Mouse (Mus musculus) hindbrain, embryonic 13.5 days (tissue): ENCODE measurements around the gene A530084C06Rik. TPM values are rescaled to one million over a fixed set of nuclear protein-coding genes. Genes with fewer than 3 reads are reported as not detected.

ENCODE experiments used
- ATAC-seq: fragments of 200-750 bp; cut with Nextera tagmentation; 2 replicates; pipeline ENCODE4 v1.8.0; 2017; ENCODE audit warnings: moderate TSS enrichment; ENCODE audit not compliant: low FRiP score
- H3K27ac ChIP-seq: fragments of 300-500 bp; sonication (generic); 2 replicates; pipeline ENCODE4 v1.5.1; 2015; ENCODE audit warnings: inconsistent platforms, mild to moderate bottlenecking, moderate library complexity
- H3K27me3 ChIP-seq: fragments of 300-500 bp; sonication (generic); 2 replicates; pipeline ENCODE4 v1.6.1; 2015; ENCODE audit warnings: mild to moderate bottlenecking, inconsistent platforms
- H3K36me3 ChIP-seq: fragments of 300-500 bp; sonication (generic); 2 replicates; pipeline ENCODE4 v1.6.1; 2015; ENCODE audit warnings: mild to moderate bottlenecking, inconsistent platforms
- H3K4me1 ChIP-seq: fragments of 300-500 bp; sonication (generic); replicated peaks from 2 replicates; pipeline ENCODE4 v1.6.1; 2015; ENCODE audit warnings: inconsistent platforms
- H3K4me2 ChIP-seq: fragments of 300-500 bp; sonication (generic); 2 replicates; pipeline ENCODE4 v1.6.1; 2015; ENCODE audit warnings: inconsistent platforms, mild to moderate bottlenecking, moderate library complexity
- H3K4me3 ChIP-seq: fragments of 300-500 bp; sonication (generic); 2 replicates; pipeline ENCODE4 v1.5.1; 2015; ENCODE audit warnings: mild to moderate bottlenecking, inconsistent platforms
- H3K9ac ChIP-seq: fragments of 300-500 bp; sonication (generic); 2 replicates; pipeline ENCODE4 v1.6.1; 2015; ENCODE audit warnings: mild to moderate bottlenecking, inconsistent platforms
- H3K9me3 ChIP-seq: fragments of 300-500 bp; sonication (generic); 2 replicates; pipeline ENCODE4 v1.6.1; 2016; ENCODE audit warnings: inconsistent platforms
- WGBS: fragments of 180-500 bp; shearing (Covaris S2); methylation state at CpG from one replicate; pipeline ENCODE4 v1.1.7; 2015; 5-methylcytosine and 5-hydroxymethylcytosine counted together
- polyA plus RNA-seq: library from polyadenylated mRNA; unstranded; fragments of >200 nt; fragmentation: Nextera tagmentation; extraction: Ambion mirVana; gene quantifications from 2 replicates; pipeline ENCODE4 v1.2.1, GENCODE M21; 2015

A530084C06Rik gene
- polyA plus RNA-seq, 1 experiment from 2014 or later: not detected

GRCm38 (mm10) chr13:31564394-31564793, 5.3 kb upstream of the A530084C06Rik start:
- WGBS: 63% methylated on average over 6 of the region's 6 CpGs
- H3K9me3 ChIP-seq: no peaks in the 10 kb centered on the region

GRCm38 (mm10) chr13:31559419-31560144, 449 bp upstream of the A530084C06Rik start:
- H3K9ac ChIP-seq: peak overlapping the region; percentile 70
- H3K36me3 ChIP-seq: no peaks in the 10 kb centered on the region
- H3K9me3 ChIP-seq: no peaks in the 10 kb centered on the region
- peaks cover 95% of the 10 kb centered on the region for H3K27me3 ChIP-seq
- peak overlapping the region; percentile 52 for H3K4me3 ChIP-seq
- 1% methylated on average over 90 of the region's 92 CpGs for WGBS
- ATAC-seq: peak; percentile 69
- H3K4me1 ChIP-seq: peaks cover 29% of the 10 kb centered on the region
- peak overlapping the region; percentile 24 for H3K27ac ChIP-seq
- peak overlapping the region; percentile 89 for H3K4me2 ChIP-seq

More at GRCm38 (mm10) chr13:31564394-31564793, 5.3 kb upstream of the A530084C06Rik start:
- Histone ChIP-seq H3K4me3 (no peak overlapping the region), H3K27ac (no peak overlapping the region), H3K27me3 (peaks cover 65% of the 10 kb centered on the region), H3K4me1 (peaks cover 6% of the 10 kb centered on the region), H3K9ac (no peak overlapping the region), H3K4me2 (no peak overlapping the region), H3K36me3 (no peaks in the 10 kb centered on the region)
- ATAC-seq: no peak

- H3K4me1 ChIP-seq: peaks cover 29% of the 10 kb centered on the region
- WGBS: under 1% methylated on average over 73 of the region's 73 CpGs
- peak overlapping the region; percentile 89 for H3K4me2 ChIP-seq
- peak overlapping the region; percentile 52 for H3K4me3 ChIP-seq
- peak overlapping the region; percentile 70 for H3K9ac ChIP-seq
- H3K27me3 ChIP-seq: peaks cover 98% of the 10 kb centered on the region
- no peaks in the 10 kb centered on the region for H3K36me3 ChIP-seq
- peak; percentile 33 for ATAC-seq
- 0 out of 2 replicates have a peak overlapping the region, but pooled peaks have one; percentile 24 for H3K27ac ChIP-seq
- H3K9me3 ChIP-seq: no peaks in the 10 kb centered on the region
Measured at GRCm38 (mm10) chr13:31557768-31558520, 1.2 kb downstream of the A530084C06Rik start.

- Histone ChIP-seq H3K9ac (no peak overlapping the region), H3K9me3 (no peaks in the 10 kb centered on the region), H3K4me1 (peaks cover 29% of the 10 kb centered on the region), H3K27ac (no peak overlapping the region), H3K27me3 (peaks cover 90% of the 10 kb centered on the region), H3K4me3 (peak overlapping the region; percentile 52), H3K4me2 (peak overlapping the region; percentile 89), H3K36me3 (no peaks in the 10 kb centered on the region)
- 7% methylated on average over 24 of the region's 24 CpGs for whole genome bisulfite sequencing
- no peak for ATAC-seq
Measured at GRCm38 (mm10) chr13:31556964-31557767, 2.0 kb downstream of the A530084C06Rik start.

GRCm38 (mm10) chr13:31555834-31556233, 3.3 kb downstream of the A530084C06Rik start, which contains the start of gene Foxq1:
Gene Foxq1 (plus strand): TSS chr13:31556134.
- Histone ChIP-seq H3K4me2 (no peak within 1 kb of the TSS), H3K9me3 (no peaks in the 10 kb centered on the region), H3K36me3 (no peaks in the 10 kb centered on the region), H3K4me3 (no peak within 1 kb of the TSS), H3K27ac (no peak within 1 kb of the TSS), H3K9ac (no peak within 1 kb of the TSS), H3K27me3 (peaks cover 77% of the 10 kb centered on the region), H3K4me1 (peaks cover 29% of the 10 kb centered on the region)
- WGBS: 83% methylated on average over 4 of the region's 4 CpGs
- no peak for ATAC-seq

- no peaks in the 10 kb centered on the region for H3K4me1 ChIP-seq
- WGBS: 92% methylated on average over 9 of the region's 9 CpGs
- H3K27me3 ChIP-seq: no peaks in the 10 kb centered on the region
- H3K4me3 ChIP-seq: no peak overlapping the region
- H3K27ac ChIP-seq: no peak overlapping the region
- no peak overlapping the region for H3K9ac ChIP-seq
- no peaks in the 10 kb centered on the region for H3K36me3 ChIP-seq
- no peak for ATAC-seq
- H3K9me3 ChIP-seq: no peaks in the 10 kb centered on the region
- no peak overlapping the region for H3K4me2 ChIP-seq
Measured at GRCm38 (mm10) chr13:31547610-31548009, 11.5 kb downstream of the A530084C06Rik start.

GRCm38 (mm10) chr13:31547204-31547603, 11.9 kb downstream of the A530084C06Rik start:
- H3K9ac ChIP-seq: no peak overlapping the region
- no peaks in the 10 kb centered on the region for H3K9me3 ChIP-seq
- H3K4me1 ChIP-seq: no peaks in the 10 kb centered on the region
- H3K4me3 ChIP-seq: no peak overlapping the region
- no peaks in the 10 kb centered on the region for H3K36me3 ChIP-seq
- no peak for ATAC-seq
- 90% methylated on average over 3 of the region's 3 CpGs for WGBS
- no peak overlapping the region for H3K27ac ChIP-seq
- no peaks in the 10 kb centered on the region for H3K27me3 ChIP-seq
- H3K4me2 ChIP-seq: no peak overlapping the region

- no peak for ATAC-seq
- Histone ChIP-seq H3K27ac (no peak overlapping the region), H3K9ac (no peak overlapping the region), H3K36me3 (no peaks in the 10 kb centered on the region), H3K9me3 (no peaks in the 10 kb centered on the region), H3K4me1 (no peaks in the 10 kb centered on the region), H3K4me2 (no peak overlapping the region), H3K4me3 (no peak overlapping the region), H3K27me3 (no peaks in the 10 kb centered on the region)
- WGBS: 79% methylated on average over 2 of the region's 2 CpGs
Measured at GRCm38 (mm10) chr13:31546784-31547183, 12.3 kb downstream of the A530084C06Rik start.

GRCm38 (mm10) chr13:31543021-31543420, 16.1 kb downstream of the A530084C06Rik start:
- H3K4me3 ChIP-seq: no peak overlapping the region
- no peak overlapping the region for H3K27ac ChIP-seq
- no peak overlapping the region for H3K4me2 ChIP-seq
- 95% methylated on average over 5 of the region's 5 CpGs for WGBS
- H3K27me3 ChIP-seq: peaks cover 2% of the 10 kb centered on the region; the same call in 1 of the 2 replicates
- H3K9me3 ChIP-seq: no peaks in the 10 kb centered on the region
- H3K9ac ChIP-seq: no peak overlapping the region
- no peaks in the 10 kb centered on the region for H3K36me3 ChIP-seq
- ATAC-seq: no peak
- H3K4me1 ChIP-seq: no peaks in the 10 kb centered on the region

- 96% methylated on average over 4 of the region's 4 CpGs for whole genome bisulfite sequencing
- Histone ChIP-seq H3K27me3 (peaks cover 50% of the 10 kb centered on the region), H3K9ac (no peak overlapping the region), H3K4me3 (no peak overlapping the region), H3K36me3 (no peaks in the 10 kb centered on the region), H3K4me1 (peaks cover 10% of the 10 kb centered on the region), H3K27ac (no peak overlapping the region), H3K4me2 (no peak overlapping the region), H3K9me3 (no peaks in the 10 kb centered on the region)
- ATAC-seq: no peak
Measured at GRCm38 (mm10) chr13:31534726-31535125, 24.4 kb downstream of the A530084C06Rik start.

GRCm38 (mm10) chr13:31531651-31532061, 27.5 kb downstream of the A530084C06Rik start:
- H3K27ac ChIP-seq: no peak overlapping the region
- H3K4me3 ChIP-seq: no peak overlapping the region
- 16% methylated on average over 8 of the region's 8 CpGs for WGBS
- peaks cover 63% of the 10 kb centered on the region for H3K27me3 ChIP-seq
- peak; percentile 36; the same call in 1 of the 2 replicates for ATAC-seq
- no peaks in the 10 kb centered on the region for H3K36me3 ChIP-seq
- H3K9me3 ChIP-seq: no peaks in the 10 kb centered on the region
- H3K4me2 ChIP-seq: no peak overlapping the region
- peaks cover 10% of the 10 kb centered on the region for H3K4me1 ChIP-seq
- no peak overlapping the region for H3K9ac ChIP-seq

- no peak for ATAC-seq
- no peaks in the 10 kb centered on the region for H3K9me3 ChIP-seq
- H3K27ac ChIP-seq: no peak overlapping the region
- H3K36me3 ChIP-seq: no peaks in the 10 kb centered on the region
- H3K4me3 ChIP-seq: no peak overlapping the region
- no peak overlapping the region for H3K9ac ChIP-seq
- H3K27me3 ChIP-seq: peaks cover 59% of the 10 kb centered on the region
- H3K4me2 ChIP-seq: no peak overlapping the region
- WGBS: 76% methylated on average over 5 of the region's 5 CpGs
- peaks cover 10% of the 10 kb centered on the region for H3K4me1 ChIP-seq
Measured at GRCm38 (mm10) chr13:31531186-31531585, 27.9 kb downstream of the A530084C06Rik start.
